ENCODE assay signal across 7 mouse cellular contexts in the genomic region with DNA sequence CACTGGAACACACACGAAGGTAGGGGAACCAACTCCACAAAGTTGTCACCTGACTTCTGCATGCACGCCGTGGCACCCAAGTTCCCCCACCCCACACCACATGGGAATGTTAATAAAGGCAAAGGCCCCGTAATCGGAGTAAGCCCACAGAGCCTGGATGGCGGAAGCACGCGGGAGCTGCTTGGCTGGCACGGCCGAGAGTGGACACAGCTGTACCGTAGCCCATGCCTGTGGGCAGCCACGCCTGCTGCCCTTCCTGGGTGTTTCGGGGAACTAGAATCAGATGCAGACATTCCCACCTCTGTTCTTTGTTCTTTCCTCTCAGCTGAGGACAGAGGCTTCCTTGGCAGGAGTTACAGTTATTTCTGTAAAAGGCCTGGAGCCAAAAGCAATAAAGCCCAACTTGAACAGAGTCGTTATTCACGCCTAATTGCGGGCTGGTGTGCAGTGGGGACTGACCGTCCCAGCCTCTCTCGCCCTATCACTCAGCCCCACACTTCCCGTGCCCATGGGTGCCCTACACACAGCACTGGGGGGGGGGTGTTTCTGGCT. TPM values are rescaled to one million over a fixed set of nuclear protein-coding genes. Genes with fewer than 3 reads are reported as not detected.
DNase-seq lines count a peak whose midpoint lies in the region; ATAC-seq and TF ChIP-seq lines count a peak whose summit lies in the region.

No protein-coding gene starts in this region.

- peaks cover 6% of the 10 kb centered on the region; the same call in 1 of the 2 replicates for H3K4me1 ChIP-seq in forebrain, embryonic 14.5 days (ENCODE audit: control insufficient read depth, insufficient read depth, low read length)
- H3K4me1 ChIP-seq in hindbrain, postnatal 0 days (ENCODE audit: insufficient read depth, low read length), result peaks cover 10% of the 10 kb centered on the region; the same call in 1 of the 2 replicates
- H3K4me1 ChIP-seq in limb, embryonic 11.5 days (ENCODE audit: control insufficient read depth, insufficient read depth, low read length), result peaks cover 45% of the 10 kb centered on the region

- no peak for TF ChIP-seq CTCF in hindbrain, postnatal 0 days (IDR thresholded peaks at IDR 0.05; ENCODE audit: low read depth)

- H3K27me3 ChIP-seq in forebrain, embryonic 14.5 days (replicated peaks; ENCODE audit: control insufficient read depth, insufficient read depth, low read length), result no peaks in the 10 kb centered on the region
- H3K27me3 ChIP-seq in hindbrain, postnatal 0 days (ENCODE audit: insufficient read depth, low read length), result peaks cover 5% of the 10 kb centered on the region; the same call in 1 of the 2 replicates
- H3K27me3 ChIP-seq in limb, embryonic 11.5 days (ENCODE audit: control insufficient read depth, insufficient read depth, low read length), result no peaks in the 10 kb centered on the region

- H3K27ac ChIP-seq in forebrain, embryonic 14.5 days (ENCODE audit: low read depth, low read length), result no peak overlapping the region; the same call in 1 of the 2 replicates
- H3K27ac ChIP-seq in hindbrain, postnatal 0 days, result peak overlapping the region; percentile 72
- peak overlapping the region; percentile 77 for H3K27ac ChIP-seq in limb, embryonic 11.5 days (replicated peaks; ENCODE audit: low read depth, low read length)

- H3K4me3 ChIP-seq in forebrain, embryonic 14.5 days (ENCODE audit: low read depth, low read length), result no peak overlapping the region
- H3K4me3 ChIP-seq in hindbrain, postnatal 0 days (ENCODE audit: low read length), result no peak overlapping the region
- H3K4me3 ChIP-seq in limb, embryonic 11.5 days (ENCODE audit: low read depth, low read length), result no peak overlapping the region

- H3K4me2 ChIP-seq in forebrain, embryonic 14.5 days (ENCODE audit: low read length), result no peak overlapping the region
- no peak overlapping the region for H3K4me2 ChIP-seq in hindbrain, postnatal 0 days (ENCODE audit: low read depth, low read length)
- no peak overlapping the region; the same call in 1 of the 2 replicates for H3K4me2 ChIP-seq in limb, embryonic 11.5 days (ENCODE audit: low read depth, severe bottlenecking)

- peak; percentile 52 for ATAC-seq in forebrain, embryonic 14.5 days
- peak; percentile 73; the same call in 1 of the 2 replicates for ATAC-seq in hindbrain, postnatal 0 days
- ATAC-seq in limb, embryonic 11.5 days (ENCODE audit: insufficient number of reproducible peaks, low FRiP score, low TSS enrichment, low read depth), result no peak

- 46% methylated on average over 19 of the region's 19 CpGs for WGBS in forebrain, embryonic 14.5 days
- 26% methylated on average over 19 of the region's 19 CpGs for WGBS in hindbrain, postnatal 0 days
- WGBS in limb, embryonic 11.5 days, result 35% methylated on average over 19 of the region's 19 CpGs

- no peak overlapping the region for H3K9ac ChIP-seq in forebrain, embryonic 14.5 days (ENCODE audit: low read length)
- no peak overlapping the region for H3K9ac ChIP-seq in hindbrain, postnatal 0 days (replicated peaks; ENCODE audit: low read length)
- H3K9ac ChIP-seq in limb, embryonic 11.5 days (ENCODE audit: low read length), result peak overlapping the region; percentile 27; the same call in 1 of the 2 replicates

- no peaks in the 10 kb centered on the region for H3K36me3 ChIP-seq in forebrain, embryonic 14.5 days (ENCODE audit: control insufficient read depth, insufficient read depth, low read length)
- no peaks in the 10 kb centered on the region for H3K36me3 ChIP-seq in hindbrain, postnatal 0 days (ENCODE audit: insufficient read depth, low read length)
- peaks cover 4% of the 10 kb centered on the region; the same call in 1 of the 2 replicates for H3K36me3 ChIP-seq in limb, embryonic 11.5 days (ENCODE audit: control insufficient read depth, insufficient read depth, low read length)

- no peaks in the 10 kb centered on the region for H3K9me3 ChIP-seq in forebrain, embryonic 14.5 days (replicated peaks; ENCODE audit: control insufficient read depth, low read length)
- H3K9me3 ChIP-seq in hindbrain, postnatal 0 days (ENCODE audit: low read length), result no peaks in the 10 kb centered on the region
- no peaks in the 10 kb centered on the region for H3K9me3 ChIP-seq in limb, embryonic 11.5 days (ENCODE audit: control insufficient read depth, low read length)

- DNase-seq in right cerebral cortex, adult 18-20 months, result peak; percentile 62
- DNase-seq in right cerebral cortex, postnatal 14 days, result no peak
- peak; percentile 49 for DNase-seq in forebrain, embryonic 14.5 days (ENCODE audit: low spot score)
- peak; percentile 66 for DNase-seq in hindbrain, postnatal 0 days (ENCODE audit: low spot score)
- peak; percentile 54 for DNase-seq in limb, embryonic 11.5 days (ENCODE audit: low spot score)
- DNase-seq in telencephalon, adult 2 months (ENCODE audit: low read depth, low spot score), result peak; percentile 68
- DNase-seq in liver, result no peak

RNA-seq across cellular contexts. Expression of a gene that starts 12.8 kb away (rescaled TPM):
- polyA plus RNA-seq in forebrain, embryonic 14.5 days (2014; fragmentation: Nextera tagmentation; extraction: Ambion mirVana), result 33.2 and 40.1 TPM in 2 replicates
- 111 and 114 TPM in 2 replicates for total RNA-seq in hindbrain, postnatal 0 days (2014; rRNA removed)
- 71.4 and 81.6 TPM in 2 replicates for polyA plus RNA-seq in hindbrain, postnatal 0 days (2015; fragmentation: Nextera tagmentation; extraction: Ambion mirVana)
- polyA plus RNA-seq in limb, embryonic 11.5 days (2014; fragmentation: Nextera tagmentation; extraction: Ambion mirVana), result 193 and 210 TPM in 2 replicates

Comparison
In these comparisons a context has a peak if more than half of its experiments do, and no peak if none do; other contexts are left out.
1. DNase-seq: peak in right cerebral cortex, adult 18-20 months (single experiment), forebrain, embryonic 14.5 days (single experiment), hindbrain, postnatal 0 days (single experiment), limb, embryonic 11.5 days (single experiment) and telencephalon, adult 2 months (single experiment); none in right cerebral cortex, postnatal 14 days (single experiment) and liver (single experiment).